27 mouse cellular contexts compared by ENCODE assay signal in genomic region chr11:32013014-32013427, GRCm38 (mm10). TPM values are rescaled to one million over a fixed set of nuclear protein-coding genes. Genes with fewer than 3 reads are reported as not detected.
DNase-seq lines count a peak whose midpoint lies in the region; ATAC-seq and TF ChIP-seq lines count a peak whose summit lies in the region.
"Had no signal": no experiment of that assay in that cellular context is flagged by ENCODE, and none has a peak within 500 bp of the region (broad histone marks: within the 10 kb centered on the region; RNA-seq: fewer than 3 reads in every experiment).

No protein-coding gene starts in this region.

- peak overlapping the region; percentile 64; the same call in 1 of the 2 replicates for H3K27ac ChIP-seq in heart, embryonic 16.5 days (ENCODE audit: low read length)
- H3K27ac ChIP-seq in heart, adult 2 months: no peak overlapping the region
- H3K27ac ChIP-seq in midbrain, embryonic 10.5 days (replicated peaks): peak overlapping the region; percentile 86; the same call in 1 of the 2 replicates
- no peak overlapping the region for H3K27ac ChIP-seq in midbrain, embryonic 11.5 days (ENCODE audit: low read depth, low read length)
- no peak overlapping the region for H3K27ac ChIP-seq in stomach, postnatal 0 days (replicated peaks)
- H3K27ac ChIP-seq: limb, embryonic 12.5 days; liver, embryonic 13.5 days; neural tube, embryonic 12.5 days; stomach, embryonic 15.5 days had no signal

- no peaks in the 10 kb centered on the region for H3K27me3 ChIP-seq in heart, embryonic 16.5 days (ENCODE audit: control insufficient read depth, insufficient read depth, low read length)
- H3K27me3 ChIP-seq in heart, adult 2 months (ENCODE audit: control insufficient read depth, insufficient read depth, low read length): no peaks in the 10 kb centered on the region
- no peaks in the 10 kb centered on the region for H3K27me3 ChIP-seq in midbrain, embryonic 10.5 days (ENCODE audit: low read depth, poor library complexity, severe bottlenecking)
- H3K27me3 ChIP-seq in midbrain, embryonic 11.5 days (ENCODE audit: control insufficient read depth, insufficient read depth, low read length): no peaks in the 10 kb centered on the region
- H3K27me3 ChIP-seq in stomach, postnatal 0 days (ENCODE audit: control insufficient read depth, insufficient read depth, low read length): no peaks in the 10 kb centered on the region
- H3K27me3 ChIP-seq: limb, embryonic 12.5 days; liver, embryonic 13.5 days; neural tube, embryonic 12.5 days; stomach, embryonic 15.5 days had no signal

- no peaks in the 10 kb centered on the region for H3K9me3 ChIP-seq in heart, embryonic 16.5 days (replicated peaks; ENCODE audit: control insufficient read depth, low read length)
- H3K9me3 ChIP-seq in midbrain, embryonic 10.5 days (replicated peaks): 0 out of 2 replicates have a peak, but pooled peaks cover 4% of the 10 kb centered on the region
- no peaks in the 10 kb centered on the region for H3K9me3 ChIP-seq in midbrain, embryonic 11.5 days (ENCODE audit: control insufficient read depth, low read length)
- no peaks in the 10 kb centered on the region for H3K9me3 ChIP-seq in stomach, postnatal 0 days (ENCODE audit: control insufficient read depth, low read length)
- H3K9me3 ChIP-seq: hindbrain, embryonic 10.5 days; limb, embryonic 12.5 days; liver, embryonic 13.5 days; neural tube, embryonic 12.5 days; stomach, embryonic 15.5 days had no signal

- H3K79me2 ChIP-seq in heart, adult 2 months (replicated peaks; ENCODE audit: control insufficient read depth, insufficient read depth, low read length): no peaks in the 10 kb centered on the region

- H3K36me3 ChIP-seq in heart, embryonic 16.5 days (ENCODE audit: control insufficient read depth, insufficient read depth): no peaks in the 10 kb centered on the region
- no peaks in the 10 kb centered on the region for H3K36me3 ChIP-seq in heart, adult 2 months (ENCODE audit: control insufficient read depth, insufficient read depth, low read length)
- H3K36me3 ChIP-seq in midbrain, embryonic 10.5 days: peaks cover 10% of the 10 kb centered on the region
- no peaks in the 10 kb centered on the region for H3K36me3 ChIP-seq in midbrain, embryonic 11.5 days (ENCODE audit: control insufficient read depth, insufficient read depth, low read length)
- H3K36me3 ChIP-seq in stomach, postnatal 0 days (ENCODE audit: control insufficient read depth, insufficient read depth, low read length): no peaks in the 10 kb centered on the region
- H3K36me3 ChIP-seq: limb, embryonic 12.5 days; liver, embryonic 13.5 days; stomach, embryonic 15.5 days had no signal

- TF ChIP-seq POLR2A in heart, adult 2 months (IDR thresholded peaks at IDR 0.05; ENCODE audit: insufficient read depth, low read depth, low read length): no peak

- DNase-seq in heart, adult 2 months: no peak
- DNase-seq in midbrain, embryonic 10.5 days (ENCODE audit: low spot score): no peak
- no peak for DNase-seq in midbrain, embryonic 11.5 days (ENCODE audit: low spot score, missing footprints)
- peak; percentile 50 for DNase-seq in A20 (ENCODE audit: low read depth, low spot score)
- DNase-seq in stomach, postnatal 0 days (ENCODE audit: low spot score): no peak
- DNase-seq: adrenal gland, postnatal 14 days; cerebellum, adult 8-10 months; cerebellum, postnatal 36 days; embryo, embryonic 11 days; heart, postnatal 10 days; layer of hippocampus, postnatal 36 days; liver, embryonic 13.5 days; lung, adult 2 months; lung, postnatal 14 days had no signal

- WGBS in heart, embryonic 16.5 days: 83% methylated on average over 4 of the region's 4 CpGs
- WGBS in heart, adult 2 months: 79% methylated on average over 4 of the region's 4 CpGs
- WGBS in midbrain, embryonic 10.5 days: 90% methylated on average over 4 of the region's 4 CpGs
- WGBS in midbrain, embryonic 11.5 days: 91% methylated on average over 4 of the region's 4 CpGs
- 79% methylated on average over 4 of the region's 4 CpGs for WGBS in stomach, postnatal 0 days

- TF ChIP-seq CTCF in heart, adult 2 months (IDR thresholded peaks at IDR 0.05): no peak
- no peak for TF ChIP-seq CTCF in stomach, postnatal 0 days (IDR thresholded peaks at IDR 0.05; ENCODE audit: low read depth)

- no peak overlapping the region for H3K4me3 ChIP-seq in heart, embryonic 16.5 days (ENCODE audit: low read length)
- no peak overlapping the region for H3K4me3 ChIP-seq in heart, adult 2 months
- no peak overlapping the region for H3K4me3 ChIP-seq in midbrain, embryonic 10.5 days
- no peak overlapping the region for H3K4me3 ChIP-seq in midbrain, embryonic 11.5 days (ENCODE audit: low read depth, low read length)
- no peak overlapping the region for H3K4me3 ChIP-seq in stomach, postnatal 0 days (ENCODE audit: low read depth, low read length)
- H3K4me3 ChIP-seq: hindbrain, embryonic 10.5 days; limb, embryonic 12.5 days; liver, embryonic 13.5 days; neural tube, embryonic 12.5 days; stomach, embryonic 15.5 days had no signal

- no peak overlapping the region for H3K4me2 ChIP-seq in heart, embryonic 16.5 days (ENCODE audit: low read depth, low read length)
- H3K4me2 ChIP-seq in midbrain, embryonic 11.5 days: no peak overlapping the region
- no peak overlapping the region for H3K4me2 ChIP-seq in stomach, postnatal 0 days (replicated peaks; ENCODE audit: low read depth)
- H3K4me2 ChIP-seq: heart, embryonic 11.5 days; limb, embryonic 12.5 days; liver, embryonic 13.5 days; neural tube, embryonic 12.5 days; stomach, embryonic 15.5 days had no signal

- no peak for TF ChIP-seq EP300 in heart, adult 2 months (IDR thresholded peaks at IDR 0.05; ENCODE audit: insufficient read depth, low read depth, low read length)
- no peak for TF ChIP-seq EP300 in stomach, postnatal 0 days (optimal IDR thresholded peaks at IDR 0.05)

- intact Hi-C loops in heart, adult 2 months (cut with DNase I): no loop called here

- H3K9ac ChIP-seq in heart, embryonic 16.5 days (ENCODE audit: low read length): no peak overlapping the region
- no peak overlapping the region for H3K9ac ChIP-seq in heart, adult 2 months (ENCODE audit: low read depth, low read length)
- H3K9ac ChIP-seq in midbrain, embryonic 11.5 days (ENCODE audit: low read length): no peak overlapping the region
- no peak overlapping the region for H3K9ac ChIP-seq in stomach, postnatal 0 days (ENCODE audit: low read length)
- H3K9ac ChIP-seq: limb, embryonic 12.5 days; liver, embryonic 13.5 days; neural tube, embryonic 12.5 days; stomach, embryonic 15.5 days had no signal

- ATAC-seq in heart, embryonic 16.5 days (replicated peaks; ENCODE audit: extremely low read depth, insufficient read depth, low FRiP score): no peak
- ATAC-seq in midbrain, embryonic 11.5 days (ENCODE audit: low FRiP score): no peak
- ATAC-seq in granulocyte monocyte progenitor cell, adult 5-6 weeks (replicated peaks; ENCODE audit: poor library complexity, severe bottlenecking): peak; percentile 55; the same call in 1 of the 2 replicates
- ATAC-seq in stomach, postnatal 0 days (ENCODE audit: low FRiP score, low TSS enrichment): no peak
- ATAC-seq: forebrain, embryonic 14.5 days; hindbrain, postnatal 0 days; intestine, postnatal 0 days had no signal

- H3K4me1 ChIP-seq in heart, embryonic 16.5 days (ENCODE audit: control insufficient read depth, insufficient read depth, low read length): peaks cover 10% of the 10 kb centered on the region
- H3K4me1 ChIP-seq in heart, adult 2 months (ENCODE audit: control insufficient read depth, insufficient read depth, low read length): no peaks in the 10 kb centered on the region
- H3K4me1 ChIP-seq in midbrain, embryonic 10.5 days: peaks cover 58% of the 10 kb centered on the region
- H3K4me1 ChIP-seq in midbrain, embryonic 11.5 days (ENCODE audit: control insufficient read depth, insufficient read depth, low read length): peaks cover 18% of the 10 kb centered on the region; the same call in 1 of the 2 replicates
- H3K4me1 ChIP-seq in stomach, postnatal 0 days (replicated peaks; ENCODE audit: control insufficient read depth, insufficient read depth): no peaks in the 10 kb centered on the region
- H3K4me1 ChIP-seq: liver, embryonic 13.5 days; stomach, embryonic 15.5 days had no signal

RNA-seq across cellular contexts. Expression of gene Nsg2, which starts 12.8 kb away (rescaled TPM):
- 3.4 and 7.0 TPM in 2 replicates for polyA plus RNA-seq in heart, embryonic 16.5 days (2015; fragmentation: Nextera tagmentation; extraction: Ambion mirVana)
- 1 to 10 TPM in 1 of 2 experiments, under 1 TPM in 1; 0.76 to 1.4 TPM for total RNA-seq in heart, adult 2 months (2021)
- 1.1 and 1.2 TPM in 2 replicates for polyA plus RNA-seq in heart, adult 2 months (2012; rRNA removed)
- polyA plus RNA-seq in midbrain, embryonic 10.5 days (2016; fragmentation: Nextera tagmentation; extraction: Ambion mirVana): 25.7 and 51.3 TPM in 2 replicates
- polyA plus RNA-seq in midbrain, embryonic 11.5 days (2014; fragmentation: Nextera tagmentation; extraction: Ambion mirVana): 39.8 and 40.5 TPM in 2 replicates
- total RNA-seq in granulocyte monocyte progenitor cell, adult 5-6 weeks (2014; fragmentation: Nextera tagmentation): not detected in 2 replicates
- not detected in 2 replicates for total RNA-seq in granulocyte monocyte progenitor cell, adult 5-6 weeks (2017)
- 6.1 and 6.5 TPM in 2 replicates for polyA plus RNA-seq in stomach, postnatal 0 days (2015; fragmentation: Nextera tagmentation; extraction: Ambion mirVana)

RNA-seq across cellular contexts. Expression of gene 4930524B15Rik, which starts 47.6 kb away (rescaled TPM):
- polyA plus RNA-seq in heart, embryonic 16.5 days (2015; fragmentation: Nextera tagmentation; extraction: Ambion mirVana): 0.10 TPM in 1 of 2 replicates, not detected in the other
- not detected for total RNA-seq in heart, adult 2 months (2021)
- not detected in 2 replicates for polyA plus RNA-seq in heart, adult 2 months (2012; rRNA removed)
- 0.11 and 0.27 TPM in 2 replicates for polyA plus RNA-seq in midbrain, embryonic 10.5 days (2016; fragmentation: Nextera tagmentation; extraction: Ambion mirVana)
- polyA plus RNA-seq in midbrain, embryonic 11.5 days (2014; fragmentation: Nextera tagmentation; extraction: Ambion mirVana): 0.22 and 0.39 TPM in 2 replicates
- total RNA-seq in granulocyte monocyte progenitor cell, adult 5-6 weeks (2014; fragmentation: Nextera tagmentation): not detected in 2 replicates
- total RNA-seq in granulocyte monocyte progenitor cell, adult 5-6 weeks (2017): not detected in 2 replicates
- 0.08 and 0.10 TPM in 2 replicates for polyA plus RNA-seq in stomach, postnatal 0 days (2015; fragmentation: Nextera tagmentation; extraction: Ambion mirVana)
- total RNA-seq: adrenal gland, postnatal 14 days; gastrocnemius, adult 8-10 months; heart, postnatal 10 days; layer of hippocampus, postnatal 36 days; monocyte, adult 5-6 weeks had no signal
- polyA plus RNA-seq: embryonic facial prominence, embryonic 14.5 days; limb, embryonic 12.5 days; liver, embryonic 13.5 days; stomach, embryonic 15.5 days had no signal

Comparison
In these comparisons a context has a peak if more than half of its experiments do, and no peak if none do; other contexts are left out.
1. H3K27ac ChIP-seq: peak in heart, embryonic 16.5 days (single experiment) and midbrain, embryonic 10.5 days (single experiment); none in heart, adult 2 months (single experiment), midbrain, embryonic 11.5 days (single experiment) and stomach, postnatal 0 days (single experiment).